Mouse (Mus musculus) adrenal gland, postnatal 36 days (tissue): ENCODE measurements at regions not wholly inside any gene's neighbourhood (a gene's known extent, or its start where the extent isn't known, plus 50 kb on each side); places are given as distances from the start of the nearest gene placed in this dataset.

Experiments used
- DNase-seq, 2 experiments: peaks; one replicate each; pipeline ENCODE4 v3.0.0; 2021; ENCODE audit warnings: mixed read lengths in 1 of 2

- peak in 1 of 2 experiments; percentile 17 for DNase-seq
These were observed 105.2 kb upstream of the Tle3 start for GRCm38 (mm10) chr9:61266992-61267391.

GRCm38 (mm10) chr9:61267541-61267940, 104.6 kb upstream of the Tle3 start:
- no peak for DNase-seq

- no peak for DNase-seq
These were observed 104.0 kb upstream of the Tle3 start for GRCm38 (mm10) chr9:61268162-61268561.

GRCm38 (mm10) chr9:61268681-61269080, 103.5 kb upstream of the Tle3 start:
- DNase-seq, result no peak

GRCm38 (mm10) chr9:61269151-61269870, 102.9 kb upstream of the Tle3 start:
- DNase-seq, result no peak

- DNase-seq, result no peak
These were observed 100.9 kb upstream of the Tle3 start for GRCm38 (mm10) chr9:61271243-61271642.

- no peak for DNase-seq
These were observed 100.3 kb upstream of the Tle3 start for GRCm38 (mm10) chr9:61271769-61272352.

- no peak for DNase-seq
These were observed 98.1 kb upstream of the Tle3 start for GRCm38 (mm10) chr9:61274020-61274419.

- peak; percentile 61 to 67 for DNase-seq
These were observed 94.6 kb upstream of the Tle3 start for GRCm38 (mm10) chr9:61277369-61278215.

GRCm38 (mm10) chr9:61278216-61278758, 93.9 kb upstream of the Tle3 start:
- DNase-seq, result no peak

- DNase-seq, result no peak
These were observed 93.1 kb upstream of the Tle3 start for GRCm38 (mm10) chr9:61279044-61279543.

GRCm38 (mm10) chr9:61280856-61281582, 91.1 kb upstream of the Tle3 start:
- peak in 1 of 2 experiments; percentile 20 for DNase-seq

- DNase-seq, result no peak
These were observed 88.9 kb upstream of the Tle3 start for GRCm38 (mm10) chr9:61283311-61283710.

- DNase-seq, result no peak
These were observed 87.8 kb upstream of the Tle3 start for GRCm38 (mm10) chr9:61284201-61285021.

GRCm38 (mm10) chr9:61286561-61286960, 85.6 kb upstream of the Tle3 start:
- DNase-seq, result no peak

GRCm38 (mm10) chr9:61289117-61289516, 83.0 kb upstream of the Tle3 start:
- DNase-seq, result no peak

- DNase-seq, result peak in 1 of 2 experiments; percentile 35
These were observed 82.5 kb upstream of the Tle3 start for GRCm38 (mm10) chr9:61289713-61290112.

GRCm38 (mm10) chr9:61291646-61292045, 80.5 kb upstream of the Tle3 start:
- no peak for DNase-seq

- DNase-seq, result no peak
These were observed 79.7 kb upstream of the Tle3 start for GRCm38 (mm10) chr9:61292501-61292900.

- peak in 1 of 2 experiments; percentile 27 for DNase-seq
These were observed 78.8 kb upstream of the Tle3 start for GRCm38 (mm10) chr9:61293223-61293985.
